Mouse (Mus musculus) megakaryocyte, embryonic 14.5 days (primary cell): ENCODE data around the gene Epb42. TPM values are rescaled to one million over a fixed set of nuclear protein-coding genes. Genes with fewer than 3 reads are reported as not detected.
"Not testable (repeated sequence)": the region's sequence is repeated elsewhere in the genome, so short reads cannot be mapped to it uniquely, and the experiment has no call there.

Experiments
- H3K27me3 ChIP-seq: replicated peaks from 2 replicates; pipeline ENCODE3; 2012; ENCODE audit warnings: inconsistent platforms
- H3K36me3 ChIP-seq: replicated peaks from 2 replicates; pipeline ENCODE3; 2012; ENCODE audit warnings: low read length, inconsistent platforms, mixed read lengths
- H3K4me1 ChIP-seq: 2 replicates; pipeline ENCODE4 v1.6.1; 2012; ENCODE audit warnings: inconsistent platforms
- H3K4me3 ChIP-seq: replicated peaks from 2 replicates; pipeline ENCODE3; 2012; ENCODE audit warnings: moderate library complexity, mild to moderate bottlenecking, inconsistent platforms
- H3K9me3 ChIP-seq: 2 replicates; pipeline ENCODE4 v1.6.1; 2012; ENCODE audit warnings: inconsistent platforms
- FLI1 ChIP-seq: IDR thresholded peaks from 2 replicates; pipeline ENCODE4 v1.6.1; 2012; ENCODE audit warnings: low read length, inconsistent platforms, mixed read lengths
- GATA1 ChIP-seq: IDR thresholded peaks from 3 replicates; pipeline ENCODE4 v1.6.1; 2012; ENCODE audit warnings: mixed read lengths, low read length, inconsistent platforms, borderline replicate concordance
- polyA plus RNA-seq: library from polyadenylated mRNA; stranded (reverse); fragments of >175 nt; gene quantifications from 2 replicates; pipeline ENCODE4 v1.2.3, GENCODE M21; 2012; ENCODE audit warnings: low replicate concordance; ENCODE audit not compliant: insufficient read depth

The Epb42 gene
- polyA plus RNA-seq, 1 experiment = not detected

GRCm38 (mm10) chr2:120983611-120984010, 53.3 kb downstream of the Epb42 start:
- Histone ChIP-seq H3K36me3 (peaks cover 26% of the 10 kb centered on the region), H3K9me3 (no peaks in the 10 kb centered on the region), H3K4me1 (no peaks in the 10 kb centered on the region), H3K27me3 (no peaks in the 10 kb centered on the region), H3K4me3 (no peak overlapping the region)
- TF ChIP-seq FLI1 (no peak), GATA1 (no peak)

- H3K36me3 ChIP-seq = peaks cover 14% of the 10 kb centered on the region
- no peaks in the 10 kb centered on the region for H3K27me3 ChIP-seq
- no peak for TF ChIP-seq GATA1
- no peak for TF ChIP-seq FLI1
- no peaks in the 10 kb centered on the region for H3K9me3 ChIP-seq
- no peak overlapping the region for H3K4me3 ChIP-seq
- peaks cover 18% of the 10 kb centered on the region for H3K4me1 ChIP-seq
Observed at GRCm38 (mm10) chr2:120980861-120981260, 56.0 kb downstream of the Epb42 start.

GRCm38 (mm10) chr2:120979819-120980218, 57.1 kb downstream of the Epb42 start:
- peaks cover 18% of the 10 kb centered on the region for H3K4me1 ChIP-seq
- H3K9me3 ChIP-seq = no peaks in the 10 kb centered on the region
- no peak overlapping the region for H3K4me3 ChIP-seq
- no peak for TF ChIP-seq GATA1
- TF ChIP-seq FLI1 = no peak
- H3K36me3 ChIP-seq = peaks cover 8% of the 10 kb centered on the region
- no peaks in the 10 kb centered on the region for H3K27me3 ChIP-seq

GRCm38 (mm10) chr2:120978693-120979037, 58.2 kb downstream of the Epb42 start:
- no peak for TF ChIP-seq FLI1
- TF ChIP-seq GATA1 = no peak
- Histone ChIP-seq H3K4me3 (no peak overlapping the region), H3K4me1 (peaks cover 18% of the 10 kb centered on the region), H3K9me3 (no peaks in the 10 kb centered on the region), H3K36me3 (peaks cover 8% of the 10 kb centered on the region), H3K27me3 (no peaks in the 10 kb centered on the region)

- Histone ChIP-seq H3K4me3 (peak overlapping the region; percentile 98), H3K36me3 (peaks cover 8% of the 10 kb centered on the region), H3K9me3 (no peaks in the 10 kb centered on the region), H3K27me3 (no peaks in the 10 kb centered on the region), H3K4me1 (peaks cover 18% of the 10 kb centered on the region)
- no peak for TF ChIP-seq GATA1
Observed at GRCm38 (mm10) chr2:120977926-120978692, 58.8 kb downstream of the Epb42 start.

GRCm38 (mm10) chr2:120976990-120977925, 59.6 kb downstream of the Epb42 start, which contains the start of gene Tmem62:
Gene Tmem62, plus strand, starts transcription at chr2:120977017.
- Histone ChIP-seq H3K36me3 (peaks cover 8% of the 10 kb centered on the region), H3K4me3 (peak within 1 kb of the TSS; percentile 98), H3K4me1 (peaks cover 22% of the 10 kb centered on the region), H3K27me3 (no peaks in the 10 kb centered on the region), H3K9me3 (no peaks in the 10 kb centered on the region)
- TF ChIP-seq GATA1 (no peak), FLI1 (no peak)

GRCm38 (mm10) chr2:120976308-120976707, 60.6 kb downstream of the Epb42 start:
- TF ChIP-seq GATA1 = no peak
- TF ChIP-seq FLI1 = no peak
- Histone ChIP-seq H3K4me1 (peaks cover 25% of the 10 kb centered on the region), H3K36me3 (peaks cover 7% of the 10 kb centered on the region), H3K27me3 (no peaks in the 10 kb centered on the region), H3K9me3 (no peaks in the 10 kb centered on the region), H3K4me3 (peak overlapping the region; percentile 98)

- no peak overlapping the region for H3K4me3 ChIP-seq
- H3K36me3 ChIP-seq = no peaks in the 10 kb centered on the region
- no peaks in the 10 kb centered on the region for H3K9me3 ChIP-seq
- H3K4me1 ChIP-seq = peaks cover 40% of the 10 kb centered on the region
- no peaks in the 10 kb centered on the region for H3K27me3 ChIP-seq
- TF ChIP-seq FLI1 (no peak), GATA1 (no peak)
Observed at GRCm38 (mm10) chr2:120972964-120973363, 63.9 kb downstream of the Epb42 start.

- H3K4me3 ChIP-seq, H3K27me3 ChIP-seq, H3K36me3 ChIP-seq, H3K9me3 ChIP-seq: not testable (repeated sequence)
- H3K4me1 ChIP-seq = peaks cover 41% of the 10 kb centered on the region
Observed at GRCm38 (mm10) chr2:120972257-120972656, 64.6 kb downstream of the Epb42 start.

GRCm38 (mm10) chr2:120971766-120972165, 65.1 kb downstream of the Epb42 start:
- no peak for TF ChIP-seq GATA1
- Histone ChIP-seq H3K4me1 (peaks cover 42% of the 10 kb centered on the region), H3K4me3 (no peak overlapping the region), H3K27me3 (no peaks in the 10 kb centered on the region), H3K36me3 (peaks cover 5% of the 10 kb centered on the region), H3K9me3 (no peaks in the 10 kb centered on the region)
